Mouse (Mus musculus): Measurements from ENCODE around the gene Tmem268. TPM values are rescaled to one million over a fixed set of nuclear protein-coding genes. Genes with fewer than 3 reads are reported as not detected.

Tmem268 gene
- total RNA-seq, 2 experiments from 2014 or later: 6.9 to 8.8 TPM

GRCm38 (mm10) chr4:63595259-63595658 lies 36.7 kb downstream of the Tmem268 start:
- DNase-seq (ENCODE audit: low spot score in 2 of 2): no peak

- DNase-seq (ENCODE audit: low spot score in 2 of 2): no peak
Measured at GRCm38 (mm10) chr4:63596010-63596409, 37.4 kb downstream of the Tmem268 start.

GRCm38 (mm10) chr4:63600786-63601185 lies 42.2 kb downstream of the Tmem268 start:
- DNase-seq (ENCODE audit: low spot score in 2 of 2): no peak

- DNase-seq (ENCODE audit: low spot score in 2 of 2): no peak
Measured at GRCm38 (mm10) chr4:63601263-63601662, 42.7 kb downstream of the Tmem268 start.

GRCm38 (mm10) chr4:63604945-63605344 lies 46.4 kb downstream of the Tmem268 start, which contains the start of gene Gm11213:
TSS of gene Gm11213 (minus strand) at chr4:63605261.
- no peak for DNase-seq (ENCODE audit: low spot score in 2 of 2)

GRCm38 (mm10) chr4:63605545-63605944 lies 47.0 kb downstream of the Tmem268 start:
- DNase-seq (ENCODE audit: low spot score in 2 of 2): no peak

- DNase-seq (ENCODE audit: low spot score in 2 of 2): no peak
Measured at GRCm38 (mm10) chr4:63605968-63606367, 47.4 kb downstream of the Tmem268 start.

GRCm38 (mm10) chr4:63608391-63608790 lies 49.8 kb downstream of the Tmem268 start:
- no peak for DNase-seq (ENCODE audit: low spot score in 2 of 2)

- DNase-seq (ENCODE audit: low spot score in 2 of 2): no peak
Measured at GRCm38 (mm10) chr4:63621861-63622260, 63.3 kb downstream of the Tmem268 start.

- no peak for DNase-seq (ENCODE audit: low spot score in 2 of 2)
Measured at GRCm38 (mm10) chr4:63622378-63622835, 63.8 kb downstream of the Tmem268 start, which contains the start of gene Tex48. TSS of gene Tex48 (minus strand) at chr4:63622428.

GRCm38 (mm10) chr4:63625563-63626080 lies 67.0 kb downstream of the Tmem268 start:
- no peak for DNase-seq (ENCODE audit: low spot score in 2 of 2)

GRCm38 (mm10) chr4:63627111-63627510 lies 68.5 kb downstream of the Tmem268 start:
- DNase-seq (ENCODE audit: low spot score in 2 of 2): no peak

- no peak for DNase-seq (ENCODE audit: low spot score in 2 of 2)
Measured at GRCm38 (mm10) chr4:63633181-63633580, 74.6 kb downstream of the Tmem268 start.

Other genes starting within 250 kb of the Tmem268 start
- gene Orm1, start 214.2 kb upstream of the Tmem268 start, total RNA-seq (2021): not detected
- gene Orm3, start 202.6 kb upstream of the Tmem268 start, total RNA-seq (2021): not detected
- gene Orm2, start 196.3 kb upstream of the Tmem268 start, total RNA-seq (2021): not detected
- 1 to 10 TPM; 4.4 to 4.6 TPM for gene Akna, start 155.4 kb upstream of the Tmem268 start, total RNA-seq (2021)
- gene Whrn, start 62.8 kb upstream of the Tmem268 start, total RNA-seq (2021): 10 to 100 TPM; 24.9 to 26.6 TPM
- 100 to 1,000 TPM; 132 to 142 TPM for gene Atp6v1g1, start 14.0 kb upstream of the Tmem268 start, total RNA-seq (2021)
- gene Gm11213, start 46.5 kb downstream of the Tmem268 start, total RNA-seq (2021): not detected
- gene Tex48, start 63.6 kb downstream of the Tmem268 start, total RNA-seq (2021): not detected
- not detected for gene Gm11214, start 104.6 kb downstream of the Tmem268 start, total RNA-seq (2021)
- not detected for gene Tnfsf15, start 186.3 kb downstream of the Tmem268 start, total RNA-seq (2021)

Measured in layer of hippocampus, postnatal 14 days (tissue).